Mouse (Mus musculus) stomach, embryonic 14.5 days (tissue): ENCODE data around the gene Taf12. TPM values are rescaled to one million over a fixed set of nuclear protein-coding genes. Genes with fewer than 3 reads are reported as not detected.
"Not testable (repeated sequence)": the region's sequence is repeated elsewhere in the genome, so short reads cannot be mapped to it uniquely, and the experiment has no call there.

ENCODE experiments used
- ATAC-seq: fragments of 200-750 bp; cut with Nextera tagmentation; 2 replicates; pipeline ENCODE4 v1.8.0; 2017; ENCODE audit warnings: low read depth, moderate TSS enrichment; ENCODE audit not compliant: insufficient number of reproducible peaks, insufficient read depth, low FRiP score
- H3K27ac ChIP-seq: fragments of 300-500 bp; sonication (generic); 2 replicates; pipeline ENCODE4 v1.5.1; 2014; ENCODE audit warnings: mild to moderate bottlenecking, low read length, moderate library complexity, mixed read lengths
- H3K27me3 ChIP-seq: fragments of 300-500 bp; sonication (generic); 2 replicates; pipeline ENCODE4 v1.6.1; 2014; ENCODE audit warnings: low read length, control low read depth, mixed read lengths; ENCODE audit not compliant: control insufficient read depth, insufficient read depth
- H3K36me3 ChIP-seq: fragments of 300-500 bp; sonication (generic); 2 replicates; pipeline ENCODE4 v1.6.1; 2014; ENCODE audit warnings: mild to moderate bottlenecking, control low read depth, low read length, moderate library complexity, mixed read lengths; ENCODE audit not compliant: control insufficient read depth, insufficient read depth
- H3K4me1 ChIP-seq: fragments of 300-500 bp; sonication (generic); 2 replicates; pipeline ENCODE4 v1.6.1; 2014; ENCODE audit warnings: low read length, control low read depth, mixed read lengths; ENCODE audit not compliant: control insufficient read depth, insufficient read depth
- H3K4me2 ChIP-seq: fragments of 300-500 bp; sonication (generic); replicated peaks from 2 replicates; pipeline ENCODE4 v1.6.1; 2014; ENCODE audit warnings: low read depth, low read length, control low read depth
- H3K4me3 ChIP-seq: fragments of 300-500 bp; sonication (generic); 2 replicates; pipeline ENCODE4 v1.5.1; 2014; ENCODE audit warnings: low read depth, low read length, control low read depth
- H3K9ac ChIP-seq: fragments of 300-500 bp; sonication (generic); replicated peaks from 2 replicates; pipeline ENCODE4 v1.6.1; 2014; ENCODE audit warnings: low read depth, mild to moderate bottlenecking, control low read depth, low read length, moderate library complexity, mixed read lengths
- H3K9me3 ChIP-seq: fragments of 300-500 bp; sonication (generic); 2 replicates; pipeline ENCODE4 v1.6.1; 2016; ENCODE audit warnings: low read depth, low read length, control low read depth; ENCODE audit not compliant: control insufficient read depth
- WGBS: fragments of 180-500 bp; shearing (Covaris S2); extraction: QIAGEN DNeasy Blood & Tissue Kit; methylation state at CpG from one replicate; pipeline ENCODE4 v1.1.7; 2014; 5-methylcytosine and 5-hydroxymethylcytosine counted together
- polyA plus RNA-seq: library from polyadenylated mRNA; unstranded; fragments of >200 nt; fragmentation: Nextera tagmentation; extraction: Ambion mirVana; gene quantifications from 2 replicates; pipeline ENCODE4 v1.2.1, GENCODE M21; 2014

The Taf12 gene
- polyA plus RNA-seq, 1 experiment from 2014 or later: 34.8 TPM

GRCm38 (mm10) chr4:132262358-132262616 is 11.9 kb upstream of the Taf12 start:
- Histone ChIP-seq H3K4me3 (0 out of 2 replicates have a peak overlapping the region, but pooled peaks have one; percentile 60), H3K4me2 (peak overlapping the region; percentile 40; the same call in 1 of the 2 replicates), H3K27ac (no peak overlapping the region), H3K27me3 (no peaks in the 10 kb centered on the region), H3K9ac (no peak overlapping the region), H3K9me3 (no peaks in the 10 kb centered on the region), H3K36me3 (no peaks in the 10 kb centered on the region), H3K4me1 (peaks cover 8% of the 10 kb centered on the region; the same call in 1 of the 2 replicates)
- no peak for ATAC-seq
- WGBS: 73% methylated on average over 5 of the region's 5 CpGs

GRCm38 (mm10) chr4:132263313-132263712 is 10.9 kb upstream of the Taf12 start:
- H3K27ac ChIP-seq: no peak overlapping the region
- H3K9ac ChIP-seq: no peak overlapping the region
- no peaks in the 10 kb centered on the region for H3K9me3 ChIP-seq
- WGBS: 95% methylated on average over 7 of the region's 7 CpGs
- no peak for ATAC-seq
- H3K4me1 ChIP-seq: peaks cover 8% of the 10 kb centered on the region; the same call in 1 of the 2 replicates
- H3K27me3 ChIP-seq: no peaks in the 10 kb centered on the region
- H3K4me2 ChIP-seq: no peak overlapping the region
- no peaks in the 10 kb centered on the region for H3K36me3 ChIP-seq
- no peak overlapping the region for H3K4me3 ChIP-seq

GRCm38 (mm10) chr4:132266835-132267349 is 7.3 kb upstream of the Taf12 start:
- no peak overlapping the region for H3K9ac ChIP-seq
- H3K4me3 ChIP-seq: no peak overlapping the region
- no peak overlapping the region for H3K4me2 ChIP-seq
- no peak overlapping the region for H3K27ac ChIP-seq
- no peaks in the 10 kb centered on the region for H3K27me3 ChIP-seq
- no peaks in the 10 kb centered on the region for H3K36me3 ChIP-seq
- H3K4me1 ChIP-seq: no peaks in the 10 kb centered on the region; the same call in 1 of the 2 replicates
- H3K9me3 ChIP-seq: no peaks in the 10 kb centered on the region
- 79% methylated on average over 3 of the region's 3 CpGs for WGBS
- ATAC-seq: no peak

GRCm38 (mm10) chr4:132268871-132269739 is 5.1 kb upstream of the Taf12 start:
- Histone ChIP-seq H3K36me3 (no peaks in the 10 kb centered on the region), H3K27me3 (no peaks in the 10 kb centered on the region), H3K9ac (no peak overlapping the region), H3K4me1 (peaks cover 5% of the 10 kb centered on the region; the same call in 1 of the 2 replicates), H3K4me3 (no peak overlapping the region), H3K4me2 (no peak overlapping the region), H3K9me3 (no peaks in the 10 kb centered on the region), H3K27ac (peak overlapping the region; percentile 59; the same call in 1 of the 2 replicates)
- ATAC-seq: no peak
- 12% methylated on average over 6 of the region's 6 CpGs for WGBS

- Histone ChIP-seq H3K4me2 (peak overlapping the region; percentile 57), H3K4me1 (peaks cover 5% of the 10 kb centered on the region; the same call in 1 of the 2 replicates), H3K27me3 (no peaks in the 10 kb centered on the region), H3K27ac (peak overlapping the region; percentile 84), H3K9me3 (no peaks in the 10 kb centered on the region), H3K36me3 (no peaks in the 10 kb centered on the region), H3K4me3 (peak overlapping the region; percentile 2), H3K9ac (peak overlapping the region; percentile 4)
- WGBS: under 1% methylated on average over 35 of the region's 35 CpGs
- ATAC-seq: peak; percentile 70
These were observed 4.2 kb upstream of the Taf12 start for GRCm38 (mm10) chr4:132269740-132270560.

- 60% methylated on average over 2 of the region's 2 CpGs for WGBS
- H3K36me3 ChIP-seq: no peaks in the 10 kb centered on the region
- H3K9me3 ChIP-seq: no peaks in the 10 kb centered on the region
- H3K4me1 ChIP-seq: peaks cover 5% of the 10 kb centered on the region; the same call in 1 of the 2 replicates
- peak overlapping the region; percentile 95 for H3K4me2 ChIP-seq
- no peak for ATAC-seq
- peak overlapping the region; percentile 87; the same call in 1 of the 2 replicates for H3K9ac ChIP-seq
- H3K4me3 ChIP-seq: peak overlapping the region; percentile 88
- H3K27me3 ChIP-seq: no peaks in the 10 kb centered on the region
- H3K27ac ChIP-seq: no peak overlapping the region
These were observed 1.0 kb upstream of the Taf12 start for GRCm38 (mm10) chr4:132273166-132273565.

GRCm38 (mm10) chr4:132275949-132276348 is 1.8 kb downstream of the Taf12 start:
- Histone ChIP-seq H3K4me1 (peaks cover 5% of the 10 kb centered on the region; the same call in 1 of the 2 replicates), H3K9ac (no peak overlapping the region), H3K27me3 (no peaks in the 10 kb centered on the region), H3K4me2 (no peak overlapping the region), H3K27ac (no peak overlapping the region), H3K4me3 (no peak overlapping the region), H3K36me3 (no peaks in the 10 kb centered on the region), H3K9me3 (no peaks in the 10 kb centered on the region)
- no peak for ATAC-seq
- WGBS: 87% methylated on average over 3 of the region's 3 CpGs

GRCm38 (mm10) chr4:132288840-132289239 is 14.7 kb downstream of the Taf12 start:
- not testable (repeated sequence) for H3K9ac ChIP-seq, ATAC-seq
- H3K36me3 ChIP-seq: peaks cover 16% of the 10 kb centered on the region; the same call in 1 of the 2 replicates

More at GRCm38 (mm10) chr4:132288840-132289239, 14.7 kb downstream of the Taf12 start:
- H3K27ac ChIP-seq, H3K27me3 ChIP-seq, H3K4me2 ChIP-seq, H3K9me3 ChIP-seq, H3K4me1 ChIP-seq, H3K4me3 ChIP-seq: not testable (repeated sequence)
- 86% methylated on average over 2 of the region's 5 CpGs for WGBS
